Mouse (Mus musculus) forebrain, embryonic 11.5 days (tissue): ENCODE data around the gene Banf2. TPM values are rescaled to one million over a fixed set of nuclear protein-coding genes. Genes with fewer than 3 reads are reported as not detected.

Source experiments
- ATAC-seq: fragments of 200-750 bp; cut with Nextera tagmentation; replicated peaks from 2 replicates; pipeline ENCODE4 v1.8.0; 2017; ENCODE audit warnings: moderate TSS enrichment; ENCODE audit not compliant: low FRiP score
- DNase-seq: peaks from one replicate; pipeline ENCODE4 v3.0.0-alpha.2; 2017; ENCODE audit warnings: low spot score
- H3K27ac ChIP-seq: fragments of 300-500 bp; sonication (generic); 2 replicates; pipeline ENCODE4 v1.5.1; 2014; ENCODE audit warnings: low read depth, low read length
- H3K27me3 ChIP-seq: fragments of 300-500 bp; sonication (generic); 2 replicates; pipeline ENCODE4 v1.6.1; 2014; ENCODE audit warnings: mild to moderate bottlenecking, low read length, mixed read lengths; ENCODE audit not compliant: control insufficient read depth, insufficient read depth
- H3K36me3 ChIP-seq: fragments of 300-500 bp; sonication (generic); 2 replicates; pipeline ENCODE4 v1.6.1; 2014; ENCODE audit warnings: mild to moderate bottlenecking, low read length, moderate library complexity, mixed read lengths; ENCODE audit not compliant: control insufficient read depth, insufficient read depth
- H3K4me1 ChIP-seq: fragments of 300-500 bp; sonication (generic); replicated peaks from 2 replicates; pipeline ENCODE4 v1.6.1; 2014; ENCODE audit warnings: low read length, mixed read lengths; ENCODE audit not compliant: control insufficient read depth, insufficient read depth
- H3K4me2 ChIP-seq: fragments of 300-500 bp; sonication (generic); 2 replicates; pipeline ENCODE4 v1.6.1; 2014; ENCODE audit warnings: low read depth, mild to moderate bottlenecking, low read length, moderate library complexity, mixed read lengths; ENCODE audit not compliant: severe bottlenecking
- H3K4me3 ChIP-seq: fragments of 300-500 bp; sonication (generic); 2 replicates; pipeline ENCODE4 v1.5.1; 2014; ENCODE audit warnings: low read depth, low read length
- H3K9ac ChIP-seq: fragments of 300-500 bp; sonication (generic); 2 replicates; pipeline ENCODE4 v1.6.1; 2014; ENCODE audit warnings: low read length
- H3K9me3 ChIP-seq: fragments of 300-500 bp; sonication (generic); 2 replicates; pipeline ENCODE4 v1.6.1; 2016; ENCODE audit warnings: low read length, mixed read lengths; ENCODE audit not compliant: control insufficient read depth
- WGBS: fragments of 180-500 bp; shearing (Covaris S2); extraction: QIAGEN DNeasy Blood & Tissue Kit; methylation state at CpG from one replicate; pipeline ENCODE4 v1.1.7; 2014; 5-methylcytosine and 5-hydroxymethylcytosine counted together
- polyA plus RNA-seq: library from polyadenylated mRNA; unstranded; fragments of >200 nt; fragmentation: Nextera tagmentation; extraction: Ambion mirVana; gene quantifications from 2 replicates; pipeline ENCODE4 v1.2.1, GENCODE M21; 2014

Gene Banf2
- polyA plus RNA-seq, 1 experiment from 2014 or later = not detected

GRCm38 (mm10) chr2:144101463-144101961, 68.7 kb downstream of the Banf2 start:
- ATAC-seq (peak; percentile 84), DNase-seq (peak; percentile 66)
- Histone ChIP-seq H3K4me3 (no peak overlapping the region), H3K36me3 (no peaks in the 10 kb centered on the region), H3K9me3 (peaks cover 3% of the 10 kb centered on the region; the same call in 1 of the 2 replicates), H3K4me1 (peaks cover 2% of the 10 kb centered on the region; the same call in 1 of the 2 replicates), H3K27ac (no peak overlapping the region), H3K27me3 (no peaks in the 10 kb centered on the region), H3K4me2 (no peak overlapping the region), H3K9ac (no peak overlapping the region)
- 43% methylated on average over 13 of the region's 13 CpGs for WGBS

GRCm38 (mm10) chr2:144107374-144107773, 74.5 kb downstream of the Banf2 start:
- no peak overlapping the region for H3K9ac ChIP-seq
- H3K27ac ChIP-seq = no peak overlapping the region
- no peaks in the 10 kb centered on the region for H3K27me3 ChIP-seq
- no peaks in the 10 kb centered on the region for H3K36me3 ChIP-seq
- H3K9me3 ChIP-seq = no peaks in the 10 kb centered on the region
- ATAC-seq (no peak), DNase-seq (no peak)
- H3K4me3 ChIP-seq = no peak overlapping the region
- H3K4me2 ChIP-seq = no peak overlapping the region
- WGBS = 84% methylated on average over 5 of the region's 5 CpGs
- 0 out of 2 replicates have a peak, but pooled peaks cover 3% of the 10 kb centered on the region for H3K4me1 ChIP-seq

- Histone ChIP-seq H3K4me2 (no peak overlapping the region), H3K36me3 (no peaks in the 10 kb centered on the region), H3K9me3 (no peaks in the 10 kb centered on the region), H3K27ac (no peak overlapping the region), H3K4me1 (0 out of 2 replicates have a peak, but pooled peaks cover 3% of the 10 kb centered on the region), H3K4me3 (no peak overlapping the region), H3K27me3 (no peaks in the 10 kb centered on the region), H3K9ac (no peak overlapping the region)
- ATAC-seq (no peak), DNase-seq (no peak)
- 79% methylated on average over 2 of the region's 2 CpGs for WGBS
These were observed 75.0 kb downstream of the Banf2 start for GRCm38 (mm10) chr2:144107810-144108209.

- 0 out of 2 replicates have a peak, but pooled peaks cover 3% of the 10 kb centered on the region for H3K4me1 ChIP-seq
- H3K27ac ChIP-seq = no peak overlapping the region
- no peak overlapping the region for H3K9ac ChIP-seq
- no peak overlapping the region for H3K4me2 ChIP-seq
- H3K36me3 ChIP-seq = no peaks in the 10 kb centered on the region
- no peak for ATAC-seq
- 83% methylated on average over 3 of the region's 3 CpGs for WGBS
- no peak overlapping the region for H3K4me3 ChIP-seq
- no peak for DNase-seq
- H3K9me3 ChIP-seq = no peaks in the 10 kb centered on the region
- H3K27me3 ChIP-seq = no peaks in the 10 kb centered on the region
These were observed 75.5 kb downstream of the Banf2 start for GRCm38 (mm10) chr2:144108376-144108775.

GRCm38 (mm10) chr2:144111966-144112365, 79.1 kb downstream of the Banf2 start:
- no peak overlapping the region for H3K9ac ChIP-seq
- H3K36me3 ChIP-seq = no peaks in the 10 kb centered on the region
- no peak overlapping the region for H3K27ac ChIP-seq
- H3K9me3 ChIP-seq = no peaks in the 10 kb centered on the region
- no peak overlapping the region for H3K4me2 ChIP-seq
- 70% methylated on average over 7 of the region's 7 CpGs for WGBS
- H3K4me1 ChIP-seq = 0 out of 2 replicates have a peak, but pooled peaks cover 3% of the 10 kb centered on the region
- DNase-seq (no peak), ATAC-seq (no peak)
- no peaks in the 10 kb centered on the region for H3K27me3 ChIP-seq
- H3K4me3 ChIP-seq = no peak overlapping the region

- Histone ChIP-seq H3K27me3 (no peaks in the 10 kb centered on the region), H3K27ac (no peak overlapping the region), H3K4me2 (no peak overlapping the region), H3K36me3 (no peaks in the 10 kb centered on the region), H3K9ac (no peak overlapping the region), H3K4me3 (no peak overlapping the region), H3K9me3 (no peaks in the 10 kb centered on the region), H3K4me1 (0 out of 2 replicates have a peak, but pooled peaks cover 3% of the 10 kb centered on the region)
- 90% methylated on average over 5 of the region's 5 CpGs for WGBS
- ATAC-seq (no peak), DNase-seq (no peak)
These were observed 79.8 kb downstream of the Banf2 start for GRCm38 (mm10) chr2:144112666-144113065.

- Histone ChIP-seq H3K4me3 (no peak overlapping the region), H3K4me1 (no peaks in the 10 kb centered on the region), H3K9ac (no peak overlapping the region), H3K9me3 (no peaks in the 10 kb centered on the region), H3K27ac (no peak overlapping the region), H3K36me3 (no peaks in the 10 kb centered on the region), H3K27me3 (no peaks in the 10 kb centered on the region), H3K4me2 (no peak overlapping the region)
- no peak for ATAC-seq
- no peak for DNase-seq
- 84% methylated on average over 2 of the region's 2 CpGs for WGBS
These were observed 85.2 kb downstream of the Banf2 start for GRCm38 (mm10) chr2:144118061-144118460.

GRCm38 (mm10) chr2:144120186-144120823, 87.4 kb downstream of the Banf2 start:
- 84% methylated on average over 7 of the region's 7 CpGs for WGBS
- no peak for DNase-seq

GRCm38 (mm10) chr2:144122068-144122467, 89.2 kb downstream of the Banf2 start:
- Histone ChIP-seq H3K4me1 (no peaks in the 10 kb centered on the region), H3K9me3 (no peaks in the 10 kb centered on the region), H3K27me3 (no peaks in the 10 kb centered on the region), H3K4me2 (no peak overlapping the region), H3K4me3 (no peak overlapping the region), H3K27ac (no peak overlapping the region), H3K36me3 (no peaks in the 10 kb centered on the region), H3K9ac (no peak overlapping the region)
- no peak for DNase-seq
- no peak for ATAC-seq
- WGBS = 95% methylated on average over 16 of the region's 16 CpGs

More at GRCm38 (mm10) chr2:144120186-144120823, 87.4 kb downstream of the Banf2 start:
- H3K4me3 ChIP-seq = no peak overlapping the region
- ATAC-seq = no peak
- no peaks in the 10 kb centered on the region for H3K9me3 ChIP-seq
- H3K27me3 ChIP-seq = no peaks in the 10 kb centered on the region
- H3K27ac ChIP-seq = no peak overlapping the region
- no peak overlapping the region for H3K4me2 ChIP-seq
- H3K4me1 ChIP-seq = no peaks in the 10 kb centered on the region
- no peaks in the 10 kb centered on the region for H3K36me3 ChIP-seq
- H3K9ac ChIP-seq = no peak overlapping the region
